Mouse (Mus musculus) Muller cell, postnatal 12 days (primary cell): ENCODE results near the gene Aldh3b3.
"Not testable (repeated sequence)": the region's sequence is repeated elsewhere in the genome, so short reads cannot be mapped to it uniquely, and the experiment has no call there.

ENCODE experiments used
- DNase-seq: peaks from one replicate; pipeline ENCODE4 v3.0.0-alpha.2; 2015; ENCODE audit errors: inconsistent ontology term

Aldh3b3 gene

GRCm38 (mm10) chr19:3974608-3975007, 16.2 kb downstream of the Aldh3b3 start:
- DNase-seq: not testable (repeated sequence)

- no peak for DNase-seq
Observed at GRCm38 (mm10) chr19:3975866-3976265, 17.4 kb downstream of the Aldh3b3 start.

- DNase-seq: peak; percentile 59
Observed at GRCm38 (mm10) chr19:3980309-3980708, 21.9 kb downstream of the Aldh3b3 start.

- no peak for DNase-seq
Observed at GRCm38 (mm10) chr19:3980917-3981316, 22.5 kb downstream of the Aldh3b3 start.

GRCm38 (mm10) chr19:3983527-3984200, 25.2 kb downstream of the Aldh3b3 start:
- DNase-seq: no peak

- no peak for DNase-seq
Observed at GRCm38 (mm10) chr19:3985261-3985681, 26.8 kb downstream of the Aldh3b3 start.

GRCm38 (mm10) chr19:3986334-3986733, 27.9 kb downstream of the Aldh3b3 start, which contains the start of gene Acy3:
TSS of gene Acy3 (plus strand) at chr19:3986570.
- peak; percentile 67 for DNase-seq

GRCm38 (mm10) chr19:3988066-3988465, 29.6 kb downstream of the Aldh3b3 start:
- DNase-seq: no peak

GRCm38 (mm10) chr19:3988750-3989149, 30.3 kb downstream of the Aldh3b3 start:
- no peak for DNase-seq

GRCm38 (mm10) chr19:3990804-3991203, 32.4 kb downstream of the Aldh3b3 start:
- DNase-seq: no peak

GRCm38 (mm10) chr19:3991562-3991961, 33.1 kb downstream of the Aldh3b3 start:
- no peak for DNase-seq

- no peak for DNase-seq
Observed at GRCm38 (mm10) chr19:3991966-3992365, 33.5 kb downstream of the Aldh3b3 start.

- DNase-seq: no peak
Observed at GRCm38 (mm10) chr19:3992416-3992815, 34.0 kb downstream of the Aldh3b3 start, which contains the start of gene Tbx10. TSS of gene Tbx10 (plus strand) at chr19:3992752.

GRCm38 (mm10) chr19:3994932-3995331, 36.5 kb downstream of the Aldh3b3 start:
- DNase-seq: no peak

- no peak for DNase-seq
Observed at GRCm38 (mm10) chr19:3995505-3995904, 37.1 kb downstream of the Aldh3b3 start.

GRCm38 (mm10) chr19:3996106-3996505, 37.7 kb downstream of the Aldh3b3 start:
- no peak for DNase-seq

- DNase-seq: no peak
Observed at GRCm38 (mm10) chr19:3996747-3997146, 38.3 kb downstream of the Aldh3b3 start.

GRCm38 (mm10) chr19:3997231-3997630, 38.8 kb downstream of the Aldh3b3 start:
- DNase-seq: no peak

- DNase-seq: no peak
Observed at GRCm38 (mm10) chr19:3998335-3998734, 39.9 kb downstream of the Aldh3b3 start.

GRCm38 (mm10) chr19:3999121-3999730, 40.8 kb downstream of the Aldh3b3 start:
- DNase-seq: no peak

GRCm38 (mm10) chr19:4000119-4000900, 41.9 kb downstream of the Aldh3b3 start, which contains the start of the genes Nudt8 and Gm49405:
TSS of gene Nudt8 (plus strand) at chr19:4000580.
TSS of gene Gm49405 (plus strand) at chr19:4000626.
- peak; percentile 97 for DNase-seq

- peak; percentile 25 for DNase-seq
Observed at GRCm38 (mm10) chr19:4000949-4001525, 42.6 kb downstream of the Aldh3b3 start.
